Mouse (Mus musculus): Measurements from ENCODE around the gene Zfp428. TPM values are rescaled to one million over a fixed set of nuclear protein-coding genes. Genes with fewer than 3 reads are reported as not detected.

Zfp428 gene
- 10 to 100 TPM; 32.6 to 41.6 TPM for total RNA-seq (2021)
- long read RNA-seq, experiment 1, transcript Zfp428-203 (3 exons, 1,159 nt) = major isoform, 6 of 15 reads
- long read RNA-seq, experiment 1, transcript Zfp428-201 (3 exons, 1,182 nt) = major isoform, 6 of 15 reads
- long read RNA-seq, experiment 1, partial matches to known transcripts = 1 of 15 reads
- long read RNA-seq, experiment 1, other reads (novel, unspliced or antisense) = 2 of 15 reads
- long read RNA-seq, experiment 2, transcript Zfp428-203 (3 exons, 1,159 nt) = minor isoform, 7 of 40 reads
- long read RNA-seq, experiment 2, transcript Zfp428-201 (3 exons, 1,182 nt) = major isoform, 25 of 40 reads
- long read RNA-seq, experiment 2, partial matches to known transcripts = 1 of 40 reads
- long read RNA-seq, experiment 2, other reads (novel, unspliced or antisense) = 7 of 40 reads

- peak within 1 kb of the TSS; percentile 94 for H3K4me3 ChIP-seq
- peak within 1 kb of the TSS; percentile 100 for H3K27ac ChIP-seq
- no peak for TF ChIP-seq CTCF (conservative IDR thresholded peaks at IDR 0.05)
- DNase-seq (ENCODE audit: low spot score in 2 of 2) = peak; percentile 72 to 85
Measured at GRCm38 (mm10) chr7:24506838-24507725, at the start of gene Zfp428. Gene Zfp428 (plus strand): TSS chr7:24507006.

- TF ChIP-seq CTCF (conservative IDR thresholded peaks at IDR 0.05) = no peak
- no peak overlapping the region for H3K27ac ChIP-seq
- no peak for DNase-seq (ENCODE audit: low spot score in 2 of 2)
- no peak overlapping the region for H3K4me3 ChIP-seq
Measured at GRCm38 (mm10) chr7:24457726-24458370, 49.0 kb upstream of the Zfp428 start.

- no peak for TF ChIP-seq CTCF (conservative IDR thresholded peaks at IDR 0.05)
- no peak overlapping the region for H3K4me3 ChIP-seq
Measured at GRCm38 (mm10) chr7:24459440-24459839, 47.4 kb upstream of the Zfp428 start.

GRCm38 (mm10) chr7:24459843-24460242 is 47.0 kb upstream of the Zfp428 start:
- TF ChIP-seq CTCF (conservative IDR thresholded peaks at IDR 0.05) = no peak
- Histone ChIP-seq H3K4me3 (no peak overlapping the region), H3K27ac (no peak overlapping the region)
- DNase-seq (ENCODE audit: low spot score in 2 of 2) = no peak

More at GRCm38 (mm10) chr7:24459440-24459839, 47.4 kb upstream of the Zfp428 start:
- H3K27ac ChIP-seq = no peak overlapping the region
- no peak for DNase-seq (ENCODE audit: low spot score in 2 of 2)

GRCm38 (mm10) chr7:24461376-24462051 is 45.3 kb upstream of the Zfp428 start:
- TF ChIP-seq CTCF (conservative IDR thresholded peaks at IDR 0.05) = no peak
- no peak for DNase-seq (ENCODE audit: low spot score in 2 of 2)
- Histone ChIP-seq H3K4me3 (no peak overlapping the region), H3K27ac (no peak overlapping the region)

- Histone ChIP-seq H3K4me3 (no peak within 1 kb of the TSS; the same call in 1 of the 2 replicates), H3K27ac (no peak within 1 kb of the TSS)
- TF ChIP-seq CTCF (conservative IDR thresholded peaks at IDR 0.05) = no peak
- no peak for DNase-seq (ENCODE audit: low spot score in 2 of 2)
Measured at GRCm38 (mm10) chr7:24462388-24463319, 44.2 kb upstream of the Zfp428 start, which contains the start of gene Plaur. Gene Plaur (plus strand): TSS chr7:24462484.

- Histone ChIP-seq H3K4me3 (no peak overlapping the region), H3K27ac (no peak overlapping the region)
- no peak for DNase-seq (ENCODE audit: low spot score in 2 of 2)
- no peak for TF ChIP-seq CTCF (conservative IDR thresholded peaks at IDR 0.05)
Measured at GRCm38 (mm10) chr7:24466835-24467234, 40.0 kb upstream of the Zfp428 start.

GRCm38 (mm10) chr7:24467886-24468285 is 38.9 kb upstream of the Zfp428 start:
- no peak overlapping the region for H3K4me3 ChIP-seq
- TF ChIP-seq CTCF (conservative IDR thresholded peaks at IDR 0.05) = no peak
- no peak for DNase-seq (ENCODE audit: low spot score in 2 of 2)
- H3K27ac ChIP-seq = no peak overlapping the region

GRCm38 (mm10) chr7:24469126-24469525 is 37.7 kb upstream of the Zfp428 start:
- Histone ChIP-seq H3K4me3 (no peak overlapping the region), H3K27ac (no peak overlapping the region)
- DNase-seq (ENCODE audit: low spot score in 2 of 2) = no peak
- TF ChIP-seq CTCF (conservative IDR thresholded peaks at IDR 0.05) = peak; percentile 73

- DNase-seq (ENCODE audit: low spot score in 2 of 2) = no peak
- no peak for TF ChIP-seq CTCF (conservative IDR thresholded peaks at IDR 0.05)
- Histone ChIP-seq H3K4me3 (no peak overlapping the region), H3K27ac (no peak overlapping the region)
Measured at GRCm38 (mm10) chr7:24470356-24470755, 36.5 kb upstream of the Zfp428 start.

- TF ChIP-seq CTCF (conservative IDR thresholded peaks at IDR 0.05) = no peak
- DNase-seq (ENCODE audit: low spot score in 2 of 2) = no peak
- Histone ChIP-seq H3K4me3 (no peak overlapping the region), H3K27ac (no peak overlapping the region)
Measured at GRCm38 (mm10) chr7:24472442-24472841, 34.4 kb upstream of the Zfp428 start.
